Mouse (Mus musculus) kidney, adult 8-10 months (tissue): Measurements from ENCODE around the gene Thumpd2.
A peak's percentile ranks its signal among the peaks of the same experiment; 100 is the strongest.

ENCODE experiments used
- DNase-seq, 2 experiments: peaks; one replicate each; pipeline ENCODE4 v3.0.0; 2022

Gene Thumpd2

DNA sequence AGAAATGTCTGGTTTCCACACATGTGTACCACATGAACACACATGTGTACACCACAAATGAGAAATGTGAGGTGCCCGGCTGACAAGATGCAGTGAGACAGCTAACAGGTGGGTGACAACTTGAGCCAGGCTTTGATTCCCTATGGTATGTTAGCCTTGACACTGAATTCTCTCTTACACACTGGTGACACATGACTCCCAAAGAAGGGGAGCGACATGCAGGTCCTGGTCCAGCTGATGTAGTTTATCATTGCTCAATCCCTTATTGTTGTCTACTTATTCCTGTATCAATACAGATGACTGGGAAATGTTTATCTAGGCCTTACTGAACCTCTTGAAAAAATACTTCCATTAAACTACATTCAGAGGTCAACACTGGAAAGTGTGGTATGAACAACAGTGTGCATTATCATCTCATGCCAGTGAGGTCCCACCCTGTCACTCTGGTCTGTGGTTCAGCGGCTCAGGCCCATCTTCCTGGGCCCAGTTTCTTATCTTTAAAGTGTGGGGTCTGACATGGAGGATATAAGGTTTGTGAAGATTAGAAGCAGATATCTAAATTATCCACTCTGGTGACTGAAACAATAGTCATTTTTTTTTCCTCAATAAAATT is 32.9 kb downstream of the Thumpd2 start:
- DNase-seq: no peak

DNA sequence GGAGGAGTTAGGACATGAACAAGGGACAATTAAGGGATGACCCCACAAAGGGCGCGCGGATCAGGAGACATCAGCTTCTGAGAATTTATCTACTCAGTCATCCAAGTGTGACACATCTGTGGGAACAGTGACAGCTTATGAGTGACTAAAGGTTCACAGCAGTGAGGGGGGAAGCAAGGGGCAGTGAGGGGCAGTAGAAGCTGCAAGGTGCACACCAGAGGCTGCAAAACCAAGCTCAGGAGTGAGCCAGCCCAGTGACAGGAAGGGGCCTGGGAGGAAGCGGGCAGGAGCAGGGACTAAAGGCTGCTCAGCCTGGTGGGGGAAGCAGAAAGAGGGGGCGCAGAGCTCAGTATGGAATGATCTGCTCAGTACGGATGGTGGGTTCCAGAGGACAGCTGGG is 37.6 kb downstream of the Thumpd2 start:
- no peak for DNase-seq

DNA sequence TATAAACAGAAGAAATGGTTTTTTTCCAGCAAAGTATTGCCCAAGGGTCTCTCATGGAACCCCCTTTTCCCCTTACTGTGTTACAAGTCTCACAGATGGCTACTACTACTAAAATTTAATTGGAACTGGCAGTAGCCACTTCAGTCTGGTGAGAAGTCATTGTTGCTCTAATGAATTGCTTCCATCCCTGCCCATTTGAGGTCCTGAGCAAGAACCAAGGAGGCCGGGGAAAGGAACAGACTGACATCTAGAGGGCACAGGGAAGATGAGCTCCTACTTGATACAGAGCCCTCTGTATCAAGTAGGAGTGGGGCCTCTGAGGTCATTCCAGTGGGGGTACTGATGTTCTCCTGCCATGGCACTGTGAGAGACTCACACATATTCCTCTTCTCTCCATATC is 47.8 kb downstream of the Thumpd2 start:
- DNase-seq: peak in 1 of 2 experiments; percentile 6

DNA sequence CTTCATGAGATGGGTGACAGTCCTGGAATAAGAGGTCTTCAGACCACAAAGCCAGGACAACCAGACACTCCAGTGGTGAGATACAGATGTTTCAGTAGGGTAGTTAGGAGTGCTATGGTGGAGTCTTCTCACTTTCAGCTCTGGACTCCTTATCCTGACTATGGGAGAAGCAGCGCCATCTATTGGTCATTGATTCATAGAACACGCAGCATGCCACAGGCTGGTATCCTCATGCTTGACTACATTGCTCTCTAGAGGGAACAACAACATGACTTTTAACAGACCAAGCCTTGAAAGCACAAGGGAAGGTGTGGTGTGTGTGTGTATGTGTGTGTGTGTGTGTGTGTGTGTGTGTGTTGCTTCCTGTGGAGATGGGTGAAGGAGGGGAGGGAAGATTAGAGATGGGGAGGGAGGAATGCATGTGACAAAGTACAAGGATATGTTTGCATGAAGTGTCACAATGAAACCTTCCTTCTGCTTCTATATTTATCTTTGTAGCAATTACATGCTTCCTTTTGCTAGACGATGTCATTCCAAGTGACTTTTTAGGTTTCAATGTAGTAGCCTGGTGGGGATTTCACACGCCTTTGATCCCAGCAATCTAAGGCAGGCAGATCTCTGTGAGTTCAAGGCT is 49.0 kb downstream of the Thumpd2 start:
- DNase-seq: peak; percentile 53 to 62

DNA sequence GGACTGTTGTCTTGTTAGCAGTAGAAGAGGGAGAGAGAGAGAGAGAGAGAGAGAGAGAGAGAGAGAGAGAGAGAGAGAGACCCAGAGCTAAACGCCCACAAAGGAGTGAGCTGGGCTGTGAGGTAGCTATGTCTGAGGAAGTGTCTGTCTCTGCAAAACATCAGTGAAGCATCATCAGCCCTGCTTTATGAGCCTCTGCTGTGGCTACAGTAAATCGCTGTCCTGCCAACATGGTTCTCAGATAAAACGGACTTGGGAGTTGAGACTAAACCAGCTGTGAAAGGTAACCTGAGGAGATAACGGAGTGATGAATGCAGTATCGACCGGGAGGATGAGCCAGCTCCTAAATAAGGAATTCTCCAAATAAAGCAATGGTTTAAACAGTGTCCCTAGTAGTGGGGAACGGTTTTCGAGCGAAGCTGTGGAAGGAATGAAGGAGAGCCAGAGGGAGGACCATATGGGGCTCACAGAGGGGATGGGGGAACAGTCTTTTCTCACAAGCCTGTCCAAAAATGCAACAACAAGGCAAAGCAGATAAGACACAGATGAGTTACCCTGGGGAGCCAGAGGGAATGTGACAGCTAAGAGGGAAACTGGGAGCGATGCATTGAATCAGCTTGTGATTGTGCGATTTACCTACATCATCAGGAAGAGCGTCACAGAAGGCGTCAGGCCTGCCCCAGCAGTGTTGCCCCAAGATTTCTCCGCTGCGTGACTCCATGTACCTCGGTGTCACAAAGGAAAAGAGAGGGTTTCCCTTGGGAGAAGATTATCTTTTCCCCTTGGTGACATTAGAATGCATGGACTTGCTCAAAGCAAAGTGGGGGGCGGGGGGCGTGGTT is 53.8 kb downstream of the Thumpd2 start:
- no peak for DNase-seq

DNA sequence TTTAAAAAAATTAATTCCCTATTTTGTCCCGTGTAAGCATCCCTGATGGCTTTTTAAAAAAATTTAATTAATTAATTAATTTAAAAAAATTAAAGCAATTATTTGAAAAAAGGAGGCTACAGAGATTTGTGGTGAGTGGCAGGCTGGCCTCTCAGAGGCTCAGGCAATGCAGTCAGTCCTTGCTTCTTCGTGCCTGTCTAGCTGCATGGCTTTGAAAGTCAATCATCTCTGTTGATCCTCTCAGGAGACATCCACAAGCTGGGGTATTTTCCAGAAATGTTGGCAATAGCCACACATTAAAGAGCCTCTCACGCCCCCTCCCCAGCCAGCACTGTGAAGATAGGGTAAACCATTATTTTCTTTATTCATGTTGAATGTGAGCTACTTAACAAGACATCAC is 54.7 kb downstream of the Thumpd2 start:
- no peak for DNase-seq

DNA sequence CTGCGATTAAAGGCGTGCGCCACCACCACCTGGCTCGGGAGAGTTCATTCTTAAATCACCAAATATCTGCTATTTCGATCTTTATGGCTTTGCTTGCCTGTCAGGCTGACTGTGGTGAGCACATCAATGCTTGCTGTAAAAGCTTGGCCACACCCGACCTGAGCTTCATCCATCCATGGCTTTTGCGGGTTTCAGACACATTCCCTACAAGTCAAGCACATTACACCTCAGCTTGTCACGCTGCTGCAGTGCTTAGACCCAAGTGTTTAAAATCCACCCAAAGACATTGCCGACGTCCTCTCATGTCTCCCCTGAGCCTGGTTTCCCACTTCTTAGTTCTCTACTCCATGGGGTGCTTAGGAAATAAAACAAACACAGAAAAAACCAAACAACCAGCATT is 55.8 kb downstream of the Thumpd2 start:
- DNase-seq: no peak

DNA sequence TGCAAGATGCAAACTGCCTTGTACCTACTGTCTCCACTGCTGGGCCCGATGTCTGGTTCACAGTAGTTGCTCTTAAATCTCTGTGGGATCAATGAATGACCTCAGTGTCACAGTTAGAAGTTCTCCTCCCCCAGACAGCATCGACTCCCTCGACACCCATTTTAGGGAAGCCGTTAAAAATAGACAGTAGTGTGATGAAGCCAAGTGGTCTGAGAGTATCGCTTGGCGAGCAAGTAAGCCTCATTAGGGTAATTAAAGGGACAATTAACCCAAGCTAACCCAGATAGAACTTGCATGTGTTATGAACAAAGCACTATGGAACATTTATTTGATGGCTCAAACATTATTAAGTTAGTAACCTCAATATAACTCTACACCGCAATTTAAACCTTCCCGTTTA is 59.6 kb downstream of the Thumpd2 start:
- DNase-seq: no peak

DNA sequence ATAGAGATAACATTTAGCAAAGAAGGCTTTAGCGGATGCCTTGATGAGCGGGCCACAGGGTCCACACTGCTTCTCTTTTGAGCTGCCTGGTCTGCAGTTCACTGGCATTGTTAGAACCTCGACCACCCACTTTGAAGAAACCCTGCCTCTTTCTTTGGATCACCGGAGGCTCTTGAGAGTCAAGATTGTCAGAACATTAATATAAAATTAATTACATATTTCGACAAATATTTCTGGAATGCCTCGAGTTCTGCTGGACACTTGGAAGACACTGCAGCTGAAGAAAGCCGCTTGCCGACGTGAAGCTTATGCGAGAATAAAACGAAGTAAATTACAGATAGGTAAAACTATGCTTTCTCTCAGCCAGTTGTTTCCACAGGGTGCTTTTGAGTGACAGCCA is 60.4 kb downstream of the Thumpd2 start:
- DNase-seq: no peak

DNA sequence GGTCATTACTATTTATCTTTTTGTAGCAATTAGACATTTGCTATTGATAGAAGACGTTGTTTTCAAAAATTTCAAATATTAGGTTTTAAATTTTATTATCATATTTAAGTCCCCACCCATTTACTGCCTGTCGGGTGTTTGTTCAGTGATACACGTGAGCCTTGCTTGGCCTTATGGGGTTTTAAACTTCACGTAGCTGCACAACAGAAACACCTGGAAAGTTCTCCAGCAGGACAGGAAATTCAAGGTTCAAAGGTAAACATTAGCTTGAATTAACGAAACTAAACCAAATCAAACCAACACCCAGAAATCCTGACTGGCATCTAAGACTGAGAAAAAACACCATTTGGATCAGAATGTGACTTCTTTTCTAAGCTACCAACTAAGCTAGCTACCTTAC is 62.8 kb downstream of the Thumpd2 start:
- DNase-seq: no peak

DNA sequence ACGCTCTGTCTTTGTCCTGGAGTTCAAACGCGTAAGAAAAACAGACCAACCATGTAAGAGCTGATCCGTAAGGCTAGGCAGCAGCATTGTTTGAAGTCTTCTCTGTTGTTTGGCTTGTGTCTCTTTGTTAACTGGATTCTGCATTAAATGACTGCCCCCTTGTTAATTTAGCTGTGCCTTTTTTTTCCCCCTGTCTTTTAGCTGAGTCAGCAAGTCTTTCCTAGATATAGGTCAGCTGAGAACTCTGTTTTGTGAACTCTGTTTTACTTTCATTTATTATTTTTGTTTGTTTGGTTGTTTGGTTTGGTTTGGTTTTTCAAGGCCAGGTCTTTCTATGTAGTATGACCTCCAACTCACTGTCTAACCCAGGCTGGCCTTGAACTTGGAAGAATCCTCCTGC is 63.2 kb downstream of the Thumpd2 start:
- DNase-seq: no peak

DNA sequence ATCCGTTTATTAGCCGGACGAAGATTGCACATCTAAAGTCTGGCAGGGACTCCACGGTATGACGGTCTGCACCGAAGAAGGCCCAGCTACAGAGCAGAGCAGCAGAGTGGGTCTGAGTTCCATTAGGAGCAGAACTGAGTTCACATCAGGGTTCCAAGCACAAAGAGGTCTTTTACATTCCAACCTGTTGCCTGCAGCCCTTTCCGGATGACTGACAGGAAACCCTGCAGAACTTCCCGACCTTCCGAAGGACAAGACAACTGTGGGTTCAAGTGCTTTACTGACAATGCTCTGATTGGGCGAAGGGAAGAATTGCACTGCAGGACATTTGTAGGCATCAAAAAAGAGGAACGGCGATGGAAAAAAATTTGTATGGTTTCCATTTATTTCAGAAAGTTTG is 63.9 kb downstream of the Thumpd2 start:
- no peak for DNase-seq

DNA sequence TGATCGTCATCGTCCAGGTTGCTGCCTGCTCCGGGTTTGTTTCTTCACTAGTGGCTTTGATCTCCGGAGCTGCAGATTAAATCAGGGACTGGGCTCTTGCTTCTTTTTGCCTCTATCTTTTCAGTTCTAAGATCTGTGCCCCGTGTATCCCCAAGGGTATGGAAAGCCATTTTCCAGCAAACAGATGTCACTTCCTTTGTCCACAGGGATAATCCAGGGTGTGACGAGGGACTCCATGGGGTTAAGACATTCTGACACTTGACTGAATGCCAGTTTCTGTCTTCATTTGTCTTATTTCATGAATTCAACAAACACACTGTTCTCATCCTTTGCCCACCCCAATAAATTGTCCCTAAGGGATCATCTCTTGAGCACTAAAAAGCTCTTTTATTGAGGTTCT is 65.9 kb downstream of the Thumpd2 start:
- no peak for DNase-seq

DNA sequence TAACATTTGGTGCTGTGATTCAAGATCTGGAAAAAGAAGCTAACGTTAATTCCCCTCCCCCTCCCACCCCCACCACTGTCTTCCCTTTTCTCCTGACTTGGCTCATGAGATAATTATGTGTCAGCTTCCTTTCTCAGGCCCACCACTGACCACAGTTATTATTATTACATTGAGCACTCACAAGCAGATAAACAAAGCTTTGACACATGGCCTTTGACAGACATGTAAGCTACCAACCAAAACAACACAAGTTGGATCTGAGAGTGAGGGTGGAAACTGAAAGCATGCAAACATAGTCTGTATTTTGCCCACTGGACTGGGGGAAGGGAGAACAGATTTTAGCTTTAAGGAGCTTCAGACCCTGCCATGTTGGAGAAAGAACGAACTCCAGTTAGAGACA is 67.7 kb downstream of the Thumpd2 start:
- no peak for DNase-seq

DNA sequence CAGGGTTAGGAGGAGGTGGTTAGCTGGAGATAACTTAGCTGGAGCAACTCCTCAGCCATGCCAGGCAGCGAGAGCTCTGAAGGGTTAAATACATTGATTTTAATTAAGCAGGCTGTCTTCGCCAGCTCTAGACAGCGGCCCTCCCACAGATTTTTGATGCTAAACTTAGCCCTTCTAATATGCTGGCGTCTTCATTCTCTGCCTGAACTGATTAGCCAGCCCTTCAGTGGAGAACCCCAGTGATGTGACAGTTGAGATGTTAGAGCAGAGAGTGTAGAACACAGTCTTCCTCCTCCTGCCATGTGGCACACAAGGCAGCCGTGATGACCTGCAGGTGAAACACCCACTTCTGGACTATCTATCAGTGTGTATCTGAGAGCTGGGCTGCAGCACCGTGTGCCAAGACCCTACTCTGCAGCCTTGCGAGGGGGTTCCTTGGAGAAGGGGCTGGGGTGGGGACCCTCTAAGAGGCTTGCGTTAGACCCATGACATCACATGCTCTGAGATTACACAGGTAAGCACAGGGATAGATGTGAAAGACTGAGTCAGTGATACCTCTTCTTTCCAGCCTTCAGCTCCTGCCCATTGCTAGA is 73.3 kb downstream of the Thumpd2 start:
- no peak for DNase-seq

DNA sequence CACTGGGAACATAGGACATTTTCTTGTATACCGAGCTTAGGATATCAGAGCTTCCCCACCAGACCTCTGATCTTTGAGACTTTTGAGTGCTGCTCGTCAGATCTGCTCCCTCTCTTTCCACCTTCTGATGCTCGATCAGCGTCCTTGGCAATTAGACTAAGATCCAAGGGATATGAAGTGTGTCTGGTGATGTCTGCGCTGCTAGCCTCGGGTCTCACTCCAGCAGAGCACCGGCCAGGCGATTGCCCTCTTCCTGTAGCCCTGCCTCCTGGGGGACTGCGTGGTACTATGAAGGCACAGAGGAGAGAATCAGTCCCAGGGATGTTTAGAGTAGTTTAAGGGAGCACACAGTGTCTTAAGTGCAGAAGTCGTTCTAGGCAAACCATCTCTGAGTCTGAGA is 81.9 kb downstream of the Thumpd2 start:
- no peak for DNase-seq

DNA sequence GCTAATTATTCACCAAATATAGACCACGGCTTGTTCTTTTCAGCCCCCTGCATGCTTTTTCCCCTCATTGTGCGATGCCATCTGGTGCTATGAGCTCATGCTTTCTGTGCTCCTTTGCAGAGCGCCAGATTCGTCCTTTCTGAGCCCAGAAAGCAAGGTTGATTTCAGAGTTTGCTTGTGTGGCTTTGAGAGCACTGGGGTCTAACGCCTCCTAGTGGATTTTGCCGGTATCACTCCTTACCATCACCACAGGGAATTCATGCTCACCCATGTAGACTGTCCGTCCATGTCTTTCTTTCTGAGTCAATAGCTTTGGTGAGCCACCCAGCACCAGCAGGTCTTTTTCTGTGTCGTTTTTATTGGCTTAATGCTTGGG is 82.5 kb downstream of the Thumpd2 start:
- peak; percentile 55 to 85 for DNase-seq

DNA sequence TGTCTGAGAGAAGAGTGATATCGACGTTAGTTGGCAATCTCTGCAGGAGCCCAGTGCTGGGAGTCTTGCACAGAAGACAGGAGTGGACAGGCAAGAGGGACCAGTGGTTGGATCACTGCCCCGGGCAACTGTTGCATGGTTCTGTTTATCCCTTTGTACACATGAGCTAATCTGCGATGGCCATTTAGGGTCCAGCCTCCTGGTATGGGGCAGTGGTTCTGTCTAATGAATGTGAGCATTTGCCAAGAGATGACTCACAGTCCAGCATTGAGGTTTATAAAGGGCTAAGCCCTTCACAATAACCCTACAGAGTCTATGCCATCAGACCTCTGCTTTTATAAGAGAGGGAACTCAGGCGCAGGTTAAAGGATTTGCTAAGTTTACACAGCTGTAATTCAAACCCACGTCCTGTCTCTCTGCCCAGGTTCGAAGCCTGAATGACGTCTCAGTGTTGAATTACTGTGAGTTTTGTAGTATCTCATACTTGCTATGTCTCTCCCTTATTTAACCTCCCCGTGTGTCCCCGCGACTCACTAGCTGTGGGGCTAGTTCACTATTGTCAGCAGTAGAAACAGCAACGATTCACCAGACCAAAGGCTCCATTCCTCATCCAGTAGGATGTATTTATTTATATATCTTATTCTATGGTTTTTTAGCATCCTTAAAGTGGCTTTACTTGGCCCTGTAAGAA is 83.0 kb downstream of the Thumpd2 start:
- DNase-seq: no peak

DNA sequence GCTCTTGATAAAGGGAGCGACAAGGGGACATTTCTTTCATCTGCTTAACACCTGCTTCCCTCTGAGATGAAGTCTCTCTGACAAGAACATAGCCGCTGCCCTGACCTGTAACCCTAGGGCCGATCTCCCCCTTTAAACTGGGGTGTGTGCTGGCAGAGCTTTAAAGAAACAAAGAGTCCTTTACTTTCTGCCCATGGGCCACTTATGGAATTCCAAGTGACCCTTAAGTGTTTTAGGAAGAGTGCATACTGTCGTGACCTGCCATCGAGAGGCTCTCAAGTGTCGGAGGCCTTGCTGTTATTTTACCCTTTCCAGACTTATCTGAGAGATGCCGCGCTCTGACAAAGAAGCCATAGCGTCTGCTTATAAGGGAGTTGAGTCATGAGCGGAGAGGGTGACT is 84.8 kb downstream of the Thumpd2 start:
- DNase-seq: no peak

DNA sequence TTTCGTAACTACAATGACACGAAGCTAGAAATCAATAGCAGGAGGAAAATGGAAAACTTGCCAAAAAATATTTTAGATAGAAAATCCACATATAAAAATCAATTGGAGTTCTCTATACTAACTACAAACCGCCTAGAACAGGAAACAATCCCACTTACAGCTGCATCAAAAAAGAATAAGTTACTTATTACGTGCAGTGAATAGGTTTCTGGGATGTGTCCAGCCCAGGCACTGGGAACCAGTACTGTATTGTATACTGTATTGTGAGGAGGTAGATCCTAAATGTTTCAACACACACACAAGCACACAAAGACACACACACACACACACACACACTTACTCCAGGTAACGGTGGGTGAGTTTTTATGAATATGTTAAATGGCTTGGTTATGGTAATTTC is 87.6 kb downstream of the Thumpd2 start:
- DNase-seq: no peak
